Mouse (Mus musculus) ES-Bruce4 (cell line): Measurements from ENCODE around the gene 3110082I17Rik. TPM values are rescaled to one million over a fixed set of nuclear protein-coding genes. Genes with fewer than 3 reads are reported as not detected.

ENCODE experiments used
- H3K27ac ChIP-seq: 2 replicates; pipeline ENCODE4 v1.5.1; 2012; ENCODE audit warnings: low read length, inconsistent platforms; ENCODE audit not compliant: insufficient read depth
- H3K27me3 ChIP-seq: 2 replicates; pipeline ENCODE4 v1.6.1; 2012; ENCODE audit warnings: mild to moderate bottlenecking, low read length, inconsistent platforms; ENCODE audit not compliant: control insufficient read depth, poor library complexity, insufficient read depth, severe bottlenecking
- H3K36me3 ChIP-seq: 2 replicates; pipeline ENCODE4 v1.6.1; 2012; ENCODE audit warnings: inconsistent platforms, mild to moderate bottlenecking, low read length, moderate library complexity; ENCODE audit not compliant: control insufficient read depth, poor library complexity, insufficient read depth, severe bottlenecking
- H3K4me1 ChIP-seq: one replicate; pipeline ENCODE4 v1.8.1; 2011; ENCODE audit warnings: low read length; ENCODE audit not compliant: control insufficient read depth, insufficient read depth
- H3K4me3 ChIP-seq: 2 replicates; pipeline ENCODE4 v1.5.1; 2011; ENCODE audit warnings: low read depth, mild to moderate bottlenecking, low read length
- H3K9ac ChIP-seq: 2 replicates; pipeline ENCODE4 v1.6.1; 2012; ENCODE audit warnings: low read depth, mild to moderate bottlenecking, inconsistent platforms; ENCODE audit not compliant: poor library complexity, severe bottlenecking
- H3K9me3 ChIP-seq: replicated peaks from 2 replicates; pipeline ENCODE4 v1.6.1; 2012; ENCODE audit warnings: mild to moderate bottlenecking, low read length, inconsistent platforms; ENCODE audit not compliant: control insufficient read depth, poor library complexity, insufficient read depth, severe bottlenecking
- CTCF ChIP-seq: IDR thresholded peaks from one replicate; pipeline ENCODE4 v1.8.1; 2011; ENCODE audit warnings: low read depth, low read length
- EP300 ChIP-seq: IDR thresholded peaks from 2 replicates; pipeline ENCODE4 v1.6.1; 2011; ENCODE audit warnings: low read depth, low read length; ENCODE audit not compliant: insufficient read depth
- POLR2A ChIP-seq: IDR thresholded peaks from one replicate; pipeline ENCODE4 v1.8.1; 2011; ENCODE audit warnings: low read length; ENCODE audit not compliant: insufficient read depth
- polyA plus RNA-seq: library from polyadenylated mRNA; stranded (reverse); fragments of >200 nt; gene quantifications from 2 replicates; pipeline ENCODE4 v1.2.4, GENCODE M21; 2011; ENCODE audit warnings: low read depth; ENCODE audit not compliant: missing spikeins, insufficient read depth, insufficient read length

3110082I17Rik gene
- polyA plus RNA-seq, 1 experiment: 44.5 TPM

DNA sequence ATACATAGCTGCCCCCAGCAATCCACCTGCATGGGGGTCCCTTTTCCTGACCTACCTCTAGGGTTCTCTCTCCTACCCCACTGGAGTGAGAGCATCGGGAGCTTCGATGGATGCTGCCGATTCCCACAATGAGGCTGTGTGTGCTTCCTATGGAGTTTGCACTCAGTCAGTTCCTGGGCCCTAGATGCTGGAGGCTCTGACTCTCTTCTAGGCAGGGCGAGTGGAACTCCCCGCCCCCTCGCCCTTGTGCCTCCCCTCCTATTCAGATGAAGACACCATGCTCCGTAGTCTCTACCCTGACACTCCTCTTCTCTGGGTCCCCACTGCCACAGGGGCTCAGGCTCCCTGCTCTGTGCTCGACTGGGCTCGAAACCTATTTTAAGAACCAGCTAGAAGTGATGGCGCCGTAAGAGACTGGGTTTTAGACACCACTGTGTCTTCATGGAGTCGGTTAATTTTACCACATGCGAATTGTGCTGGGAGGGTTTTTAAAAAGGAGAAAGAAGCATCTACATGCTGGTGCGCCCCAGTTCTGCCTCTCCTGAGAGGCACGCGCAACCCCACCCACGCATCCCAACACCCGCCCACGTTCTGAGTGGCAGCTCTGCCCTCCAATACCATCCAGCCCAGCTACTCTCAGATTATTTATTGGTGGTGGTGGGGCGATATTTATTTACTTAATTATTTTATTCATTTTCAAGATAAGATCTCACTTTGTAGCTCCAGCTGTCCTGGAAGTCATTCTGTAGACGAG is 142.4 kb downstream of the 3110082I17Rik start:
- H3K4me1 ChIP-seq: peaks cover 3% of the 10 kb centered on the region
- peak overlapping the region; percentile 29; the same call in 1 of the 2 replicates for H3K27ac ChIP-seq
- no peaks in the 10 kb centered on the region for H3K27me3 ChIP-seq
- no peak for TF ChIP-seq POLR2A
- no peak for TF ChIP-seq EP300
- no peak for TF ChIP-seq CTCF
- H3K9ac ChIP-seq: peak overlapping the region; percentile 14
- no peaks in the 10 kb centered on the region for H3K9me3 ChIP-seq
- no peaks in the 10 kb centered on the region for H3K36me3 ChIP-seq
- H3K4me3 ChIP-seq: peak overlapping the region; percentile 10; the same call in 1 of the 2 replicates

DNA sequence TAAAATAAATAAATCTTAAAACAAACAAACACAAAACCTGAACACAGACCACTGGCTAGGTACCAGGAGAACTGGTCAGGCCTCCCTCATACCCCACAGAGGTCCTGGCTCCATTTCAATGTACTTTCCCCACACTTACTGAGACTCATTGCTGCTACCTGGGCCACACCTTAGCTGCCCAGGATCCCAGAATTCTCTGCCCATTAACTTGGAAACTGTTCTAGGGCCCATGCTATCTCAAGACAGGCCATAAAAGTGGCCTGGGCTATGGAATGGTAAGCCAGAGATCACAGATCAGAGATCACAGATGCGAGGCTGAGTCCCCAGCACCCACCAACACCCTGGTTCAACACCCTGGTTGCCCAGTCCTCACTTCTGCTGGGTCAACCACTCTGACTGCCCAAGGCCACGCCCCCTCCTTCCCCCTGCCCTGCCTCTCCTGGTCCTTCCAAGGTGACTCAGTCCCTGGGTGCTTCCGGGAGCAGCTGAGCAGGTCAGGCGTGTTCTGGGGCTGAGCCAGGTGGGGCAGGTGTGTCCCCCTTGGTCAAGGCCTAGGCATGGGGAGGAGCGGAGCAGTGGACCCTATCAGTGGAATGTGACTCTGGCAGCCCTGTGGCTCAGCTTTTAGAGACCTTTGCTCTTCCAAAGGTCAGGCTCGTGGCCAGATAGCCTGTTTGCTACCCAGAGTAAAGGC is 143.2 kb downstream of the 3110082I17Rik start:
- no peak overlapping the region for H3K27ac ChIP-seq
- no peaks in the 10 kb centered on the region for H3K27me3 ChIP-seq
- H3K36me3 ChIP-seq: no peaks in the 10 kb centered on the region
- no peak overlapping the region for H3K4me3 ChIP-seq
- H3K4me1 ChIP-seq: no peaks in the 10 kb centered on the region
- H3K9me3 ChIP-seq: no peaks in the 10 kb centered on the region
- H3K9ac ChIP-seq: no peak overlapping the region
- TF ChIP-seq POLR2A (no peak), EP300 (peak; percentile 14; the same call in 1 of the 2 replicates)

DNA sequence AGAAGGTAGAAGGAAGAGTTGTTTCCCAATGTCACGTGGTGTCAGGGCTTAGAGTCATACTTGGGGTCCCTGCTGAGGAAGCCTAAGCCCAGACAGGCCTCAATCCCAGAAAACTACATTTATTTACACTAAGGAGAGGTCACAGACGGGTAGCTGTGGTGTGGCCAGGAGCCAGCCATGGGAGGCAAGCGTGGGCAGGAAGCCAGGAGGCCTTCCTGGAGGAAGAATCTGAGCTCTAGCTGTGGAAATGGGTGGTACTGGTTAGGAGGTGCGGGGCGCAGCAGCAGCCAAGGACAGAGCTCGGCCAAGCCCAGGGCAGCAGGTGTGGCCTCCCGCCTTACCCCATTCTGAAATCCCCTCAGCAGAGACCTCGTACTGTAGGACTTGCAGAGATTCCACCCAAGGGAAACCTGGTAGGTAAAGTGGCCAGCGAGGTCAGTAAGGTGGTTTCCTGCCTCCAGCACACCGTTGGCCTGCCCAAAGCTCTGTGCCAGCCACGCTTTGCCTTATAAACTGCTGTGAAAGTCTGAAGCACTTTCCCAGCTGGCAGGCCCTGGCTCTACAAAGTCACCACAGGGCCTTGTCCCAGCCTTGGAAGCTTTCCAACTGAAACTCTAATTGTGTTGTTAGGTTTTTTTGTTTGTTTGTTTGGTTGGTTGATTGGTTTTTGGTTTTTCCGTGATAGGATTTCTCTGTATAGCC is 145.2 kb downstream of the 3110082I17Rik start:
- Histone ChIP-seq H3K36me3 (no peaks in the 10 kb centered on the region), H3K4me3 (no peak overlapping the region), H3K4me1 (no peaks in the 10 kb centered on the region), H3K9me3 (no peaks in the 10 kb centered on the region), H3K9ac (no peak overlapping the region), H3K27ac (no peak overlapping the region), H3K27me3 (no peaks in the 10 kb centered on the region)
- TF ChIP-seq POLR2A: no peak
- TF ChIP-seq EP300: no peak
- no peak for TF ChIP-seq CTCF

DNA sequence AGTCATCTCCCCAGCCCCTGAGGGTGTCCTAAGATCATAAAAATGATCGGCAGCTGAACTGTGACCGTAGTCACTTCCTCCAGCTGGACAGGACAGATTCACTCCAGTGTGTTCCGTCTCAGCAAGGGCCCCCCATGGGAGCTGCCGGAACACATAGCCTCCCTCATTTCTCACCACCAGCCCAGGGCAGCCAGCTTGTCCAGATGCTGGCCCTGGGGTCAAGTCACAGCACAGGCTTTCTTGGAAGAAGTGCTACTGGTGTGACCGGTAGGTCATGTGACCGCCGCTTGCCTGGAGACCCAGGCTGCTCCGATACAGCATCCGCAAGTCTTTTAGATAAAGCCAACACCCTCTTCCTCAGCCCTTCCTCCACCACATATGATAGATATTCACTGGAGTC is 146.8 kb downstream of the 3110082I17Rik start:
- no peaks in the 10 kb centered on the region for H3K4me1 ChIP-seq
- no peaks in the 10 kb centered on the region for H3K9me3 ChIP-seq
- TF ChIP-seq CTCF (no peak), POLR2A (no peak), EP300 (no peak)
- no peaks in the 10 kb centered on the region for H3K36me3 ChIP-seq
- H3K27ac ChIP-seq: no peak overlapping the region
- no peak overlapping the region for H3K9ac ChIP-seq
- H3K27me3 ChIP-seq: no peaks in the 10 kb centered on the region
- no peak overlapping the region for H3K4me3 ChIP-seq

DNA sequence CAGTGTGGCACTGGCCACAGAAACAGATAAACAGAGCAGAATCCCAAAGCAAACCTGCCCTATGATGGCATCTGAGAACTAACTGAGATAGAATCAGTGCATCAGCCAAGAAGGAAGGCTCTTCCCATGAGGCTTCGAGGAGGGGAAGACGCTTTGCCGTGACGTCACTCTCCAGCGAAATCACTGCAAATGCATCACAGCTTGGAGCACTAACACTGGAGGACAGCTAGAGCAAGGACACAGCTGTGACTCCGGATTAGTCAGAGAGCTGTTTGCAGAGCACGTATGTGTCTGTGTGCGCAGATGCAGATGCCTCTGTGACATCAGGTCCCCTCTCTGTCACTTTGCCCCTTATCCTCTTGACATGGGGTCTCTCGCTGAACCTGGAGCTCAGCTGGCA is 148.5 kb downstream of the 3110082I17Rik start:
- no peak overlapping the region for H3K4me3 ChIP-seq
- no peak overlapping the region for H3K9ac ChIP-seq
- no peaks in the 10 kb centered on the region for H3K4me1 ChIP-seq
- no peaks in the 10 kb centered on the region for H3K27me3 ChIP-seq
- H3K9me3 ChIP-seq: no peaks in the 10 kb centered on the region
- no peak for TF ChIP-seq EP300
- TF ChIP-seq CTCF: no peak
- TF ChIP-seq POLR2A: no peak
- no peaks in the 10 kb centered on the region for H3K36me3 ChIP-seq
- no peak overlapping the region for H3K27ac ChIP-seq
